Mouse (Mus musculus) lung, postnatal 0 days (tissue): Measurements from ENCODE around the gene Gm49354.

Experiments
- CTCF ChIP-seq: IDR thresholded peaks from 2 replicates; pipeline ENCODE4 v1.5.1; 2016; ENCODE audit warnings: antibody characterized with exemption, mild to moderate bottlenecking
- EP300 ChIP-seq: IDR thresholded peaks from 2 replicates; pipeline ENCODE4 v1.6.1; 2016; ENCODE audit warnings: antibody characterized with exemption, mild to moderate bottlenecking, control low read depth

DNA sequence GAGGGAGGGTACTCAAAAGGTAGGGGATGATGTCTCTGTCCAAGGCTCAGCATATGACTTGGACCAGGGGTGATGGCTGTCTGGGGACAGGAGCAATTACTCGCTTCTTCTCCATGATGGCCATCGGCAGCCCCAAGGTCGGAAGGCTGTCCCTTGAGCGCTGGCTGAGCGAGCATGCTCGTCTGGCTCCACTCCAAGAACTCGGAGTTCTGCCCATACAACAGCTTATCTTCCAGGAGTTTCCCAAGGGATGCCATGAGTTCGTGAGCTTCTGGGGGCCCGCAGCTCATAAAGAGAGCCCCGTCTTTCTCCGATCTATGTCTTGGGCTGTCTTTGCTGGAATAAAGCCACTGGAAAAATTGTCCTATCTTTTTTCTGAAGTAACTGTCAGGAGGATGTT, 40.9 kb downstream of the Gm49354 start:
- no peak for TF ChIP-seq CTCF
- TF ChIP-seq EP300: no peak
